Mouse (Mus musculus): ENCODE measurements at regions not wholly inside any gene's neighbourhood (a gene's known extent, or its start where the extent isn't known, plus 50 kb on each side); places are given as distances from the start of the nearest gene placed in this dataset.

DNA sequence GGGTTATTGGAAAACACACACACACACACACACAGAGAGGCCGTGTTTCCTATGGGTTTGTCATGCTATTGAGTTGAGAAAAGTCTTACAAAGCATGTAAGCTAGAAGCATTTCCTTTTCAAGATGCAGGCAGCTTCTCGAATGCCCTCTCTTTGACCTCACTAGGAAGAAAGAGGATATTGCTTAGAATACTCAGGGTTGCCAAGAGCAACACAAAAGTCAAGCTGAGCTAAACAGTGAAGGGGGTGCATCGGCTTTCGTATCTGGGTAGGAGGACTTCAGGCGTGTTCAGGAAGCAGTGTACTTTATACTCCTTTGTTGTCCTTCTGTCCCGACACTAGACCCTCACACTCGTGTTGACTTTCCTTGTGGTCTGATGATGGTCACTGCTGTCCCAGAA, 246.5 kb downstream of the Prex1 start:
- TF ChIP-seq CTCF (IDR thresholded peaks at IDR 0.05; ENCODE audit: borderline replicate concordance, control insufficient read depth, extremely low read depth, insufficient read depth, low read length, poor library complexity) (no peak), POLR2A (IDR thresholded peaks at IDR 0.05; ENCODE audit: control insufficient read depth, extremely low read depth, insufficient read depth, low read length, poor library complexity) (no peak)
- peaks cover 6% of the 10 kb centered on the region for H3K4me1 ChIP-seq (replicated peaks; ENCODE audit: control insufficient read depth, insufficient read depth, low read length)
- H3K27ac ChIP-seq (ENCODE audit: control insufficient read depth, insufficient read depth, low read length): no peak overlapping the region
- 30% methylated on average over 7 of the region's 7 CpGs for whole genome bisulfite sequencing
- H3K4me3 ChIP-seq (ENCODE audit: control insufficient read depth, insufficient read depth, low read length): no peak overlapping the region
- DNase-seq: no peak
- H3K27me3 ChIP-seq (ENCODE audit: control insufficient read depth, insufficient read depth, low read length): no peaks in the 10 kb centered on the region
- no peaks in the 10 kb centered on the region for H3K36me3 ChIP-seq (ENCODE audit: control insufficient read depth, insufficient read depth, low read length)

- Histone ChIP-seq H3K4me1 (replicated peaks; ENCODE audit: control insufficient read depth, insufficient read depth, low read length) (no peaks in the 10 kb centered on the region), H3K27ac (ENCODE audit: control insufficient read depth, insufficient read depth, low read length) (no peak overlapping the region), H3K36me3 (ENCODE audit: control insufficient read depth, insufficient read depth, low read length) (no peaks in the 10 kb centered on the region), H3K4me3 (ENCODE audit: control insufficient read depth, insufficient read depth, low read length) (no peak overlapping the region), H3K27me3 (ENCODE audit: control insufficient read depth, insufficient read depth, low read length) (no peaks in the 10 kb centered on the region)
- DNase-seq: no peak
- WGBS: 86% methylated on average over 5 of the region's 5 CpGs
- TF ChIP-seq CTCF (IDR thresholded peaks at IDR 0.05; ENCODE audit: borderline replicate concordance, control insufficient read depth, extremely low read depth, insufficient read depth, low read length, poor library complexity): no peak
- no peak for TF ChIP-seq POLR2A (IDR thresholded peaks at IDR 0.05; ENCODE audit: control insufficient read depth, extremely low read depth, insufficient read depth, low read length, poor library complexity)
Measured at GRCm38 (mm10) chr2:166465531-166465930, 248.1 kb downstream of the Prex1 start.

GRCm38 (mm10) chr2:166463539-166463938, 250.1 kb downstream of the Prex1 start:
- WGBS: 90% methylated on average over 9 of the region's 9 CpGs
- Histone ChIP-seq H3K36me3 (ENCODE audit: control insufficient read depth, insufficient read depth, low read length) (no peaks in the 10 kb centered on the region), H3K27me3 (ENCODE audit: control insufficient read depth, insufficient read depth, low read length) (no peaks in the 10 kb centered on the region), H3K27ac (ENCODE audit: control insufficient read depth, insufficient read depth, low read length) (no peak overlapping the region), H3K4me3 (ENCODE audit: control insufficient read depth, insufficient read depth, low read length) (no peak overlapping the region), H3K4me1 (replicated peaks; ENCODE audit: control insufficient read depth, insufficient read depth, low read length) (no peaks in the 10 kb centered on the region)
- no peak for DNase-seq
- TF ChIP-seq CTCF (IDR thresholded peaks at IDR 0.05; ENCODE audit: borderline replicate concordance, control insufficient read depth, extremely low read depth, insufficient read depth, low read length, poor library complexity) (no peak), POLR2A (IDR thresholded peaks at IDR 0.05; ENCODE audit: control insufficient read depth, extremely low read depth, insufficient read depth, low read length, poor library complexity) (no peak)

- H3K4me3 ChIP-seq (ENCODE audit: control insufficient read depth, insufficient read depth, low read length): no peak overlapping the region
- no peaks in the 10 kb centered on the region for H3K27me3 ChIP-seq (ENCODE audit: control insufficient read depth, insufficient read depth, low read length)
- no peaks in the 10 kb centered on the region for H3K36me3 ChIP-seq (ENCODE audit: control insufficient read depth, insufficient read depth, low read length)
- H3K4me1 ChIP-seq (replicated peaks; ENCODE audit: control insufficient read depth, insufficient read depth, low read length): no peaks in the 10 kb centered on the region
- no peak for TF ChIP-seq POLR2A (IDR thresholded peaks at IDR 0.05; ENCODE audit: control insufficient read depth, extremely low read depth, insufficient read depth, low read length, poor library complexity)
- no peak for TF ChIP-seq CTCF (IDR thresholded peaks at IDR 0.05; ENCODE audit: borderline replicate concordance, control insufficient read depth, extremely low read depth, insufficient read depth, low read length, poor library complexity)
- H3K27ac ChIP-seq (ENCODE audit: control insufficient read depth, insufficient read depth, low read length): no peak overlapping the region
- WGBS: 97% methylated on average over 3 of the region's 3 CpGs
- DNase-seq: no peak
Measured at GRCm38 (mm10) chr2:166461956-166462355, 251.7 kb downstream of the Prex1 start.

GRCm38 (mm10) chr2:166461103-166461502, 252.5 kb downstream of the Prex1 start:
- Histone ChIP-seq H3K27ac (ENCODE audit: control insufficient read depth, insufficient read depth, low read length) (no peak overlapping the region), H3K4me3 (ENCODE audit: control insufficient read depth, insufficient read depth, low read length) (no peak overlapping the region), H3K27me3 (ENCODE audit: control insufficient read depth, insufficient read depth, low read length) (no peaks in the 10 kb centered on the region), H3K36me3 (ENCODE audit: control insufficient read depth, insufficient read depth, low read length) (no peaks in the 10 kb centered on the region), H3K4me1 (replicated peaks; ENCODE audit: control insufficient read depth, insufficient read depth, low read length) (no peaks in the 10 kb centered on the region)
- over 99% methylated on average over 3 of the region's 3 CpGs for WGBS
- DNase-seq: no peak
- TF ChIP-seq CTCF (IDR thresholded peaks at IDR 0.05; ENCODE audit: borderline replicate concordance, control insufficient read depth, extremely low read depth, insufficient read depth, low read length, poor library complexity) (no peak), POLR2A (IDR thresholded peaks at IDR 0.05; ENCODE audit: control insufficient read depth, extremely low read depth, insufficient read depth, low read length, poor library complexity) (no peak)

DNA sequence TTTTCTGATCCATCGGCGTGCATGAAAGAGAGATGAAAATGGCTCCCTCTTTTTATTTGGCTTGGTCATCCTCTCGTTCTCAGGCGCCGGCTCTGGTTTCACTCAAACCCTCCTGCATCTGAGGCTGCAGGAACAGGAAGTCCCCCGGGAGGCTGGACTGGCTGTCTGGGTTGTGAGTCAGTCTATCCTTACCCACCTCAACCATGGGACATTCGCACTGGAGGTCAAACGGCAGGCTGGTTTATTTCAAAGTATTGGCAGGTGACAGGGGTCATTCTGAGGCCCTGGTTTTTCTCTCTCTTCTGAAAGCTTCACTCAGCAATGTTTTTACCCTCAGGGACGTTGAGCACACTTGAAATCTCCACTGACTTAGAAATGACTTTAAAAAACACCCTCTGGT, 253.7 kb downstream of the Prex1 start:
- no peak overlapping the region for H3K4me3 ChIP-seq (ENCODE audit: control insufficient read depth, insufficient read depth, low read length)
- H3K27ac ChIP-seq (ENCODE audit: control insufficient read depth, insufficient read depth, low read length): no peak overlapping the region
- no peaks in the 10 kb centered on the region for H3K4me1 ChIP-seq (replicated peaks; ENCODE audit: control insufficient read depth, insufficient read depth, low read length)
- DNase-seq: no peak
- TF ChIP-seq POLR2A (IDR thresholded peaks at IDR 0.05; ENCODE audit: control insufficient read depth, extremely low read depth, insufficient read depth, low read length, poor library complexity) (no peak), CTCF (IDR thresholded peaks at IDR 0.05; ENCODE audit: borderline replicate concordance, control insufficient read depth, extremely low read depth, insufficient read depth, low read length, poor library complexity) (no peak)
- 42% methylated on average over 9 of the region's 9 CpGs for WGBS
- no peaks in the 10 kb centered on the region for H3K36me3 ChIP-seq (ENCODE audit: control insufficient read depth, insufficient read depth, low read length)
- no peaks in the 10 kb centered on the region for H3K27me3 ChIP-seq (ENCODE audit: control insufficient read depth, insufficient read depth, low read length)

DNA sequence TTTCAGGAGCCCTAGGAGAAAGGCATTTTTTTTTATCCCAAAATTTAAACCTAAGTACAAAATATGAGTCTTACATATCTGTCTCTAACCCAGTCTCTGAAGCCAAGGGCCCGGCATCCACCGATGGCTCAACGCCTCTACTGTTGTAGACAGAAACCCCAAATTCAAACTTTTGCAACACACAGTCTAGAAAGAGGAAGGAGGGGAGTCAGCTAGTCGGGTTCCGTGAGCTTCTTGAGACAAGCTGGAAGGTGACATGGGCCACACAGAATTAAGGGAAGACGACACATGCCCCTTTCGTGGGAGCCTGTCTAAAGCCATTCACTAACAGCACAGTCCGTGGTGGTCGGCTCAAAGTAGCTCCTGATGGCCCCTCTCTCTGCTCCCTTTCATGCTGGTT, 254.7 kb downstream of the Prex1 start:
- H3K4me1 ChIP-seq (replicated peaks; ENCODE audit: control insufficient read depth, insufficient read depth, low read length): no peaks in the 10 kb centered on the region
- no peak overlapping the region for H3K27ac ChIP-seq (ENCODE audit: control insufficient read depth, insufficient read depth, low read length)
- WGBS: 51% methylated on average over 9 of the region's 9 CpGs

More for the DNA sequence above, 254.7 kb downstream of the Prex1 start:
- Histone ChIP-seq H3K27me3 (ENCODE audit: control insufficient read depth, insufficient read depth, low read length) (no peaks in the 10 kb centered on the region), H3K36me3 (ENCODE audit: control insufficient read depth, insufficient read depth, low read length) (no peaks in the 10 kb centered on the region), H3K4me3 (ENCODE audit: control insufficient read depth, insufficient read depth, low read length) (no peak overlapping the region)
- no peak for DNase-seq
- TF ChIP-seq CTCF (IDR thresholded peaks at IDR 0.05; ENCODE audit: borderline replicate concordance, control insufficient read depth, extremely low read depth, insufficient read depth, low read length, poor library complexity) (no peak), POLR2A (IDR thresholded peaks at IDR 0.05; ENCODE audit: control insufficient read depth, extremely low read depth, insufficient read depth, low read length, poor library complexity) (no peak)

Data from thymus, adult 2 months (tissue).